Mouse (Mus musculus) retina, embryonic 14.5 days (tissue): ENCODE results near the gene Hpcal1.

Experiments used
- DNase-seq: peaks from one replicate; pipeline ENCODE4 v3.0.0-alpha.2; 2015; ENCODE audit warnings: low spot score

Gene Hpcal1

GRCm38 (mm10) chr12:17715720-17716478, 25.2 kb downstream of the Hpcal1 start:
- no peak for DNase-seq

GRCm38 (mm10) chr12:17717257-17717656, 26.6 kb downstream of the Hpcal1 start:
- no peak for DNase-seq

GRCm38 (mm10) chr12:17718146-17718545, 27.5 kb downstream of the Hpcal1 start:
- DNase-seq = no peak

GRCm38 (mm10) chr12:17721058-17721457, 30.4 kb downstream of the Hpcal1 start:
- DNase-seq = no peak

GRCm38 (mm10) chr12:17722452-17723181, 32.0 kb downstream of the Hpcal1 start:
- no peak for DNase-seq

GRCm38 (mm10) chr12:17723182-17723570, 32.5 kb downstream of the Hpcal1 start:
- DNase-seq = no peak

GRCm38 (mm10) chr12:17723999-17724398, 33.3 kb downstream of the Hpcal1 start:
- no peak for DNase-seq

GRCm38 (mm10) chr12:17724412-17725090, 33.9 kb downstream of the Hpcal1 start:
- no peak for DNase-seq

GRCm38 (mm10) chr12:17725592-17725991, 34.9 kb downstream of the Hpcal1 start:
- no peak for DNase-seq

GRCm38 (mm10) chr12:17726576-17727320, 36.1 kb downstream of the Hpcal1 start:
- DNase-seq = no peak

- DNase-seq = no peak
Observed at GRCm38 (mm10) chr12:17727676-17728339, 37.2 kb downstream of the Hpcal1 start.

GRCm38 (mm10) chr12:17729211-17729900, 38.7 kb downstream of the Hpcal1 start:
- no peak for DNase-seq

- no peak for DNase-seq
Observed at GRCm38 (mm10) chr12:17732006-17732405, 41.4 kb downstream of the Hpcal1 start.

- DNase-seq = no peak
Observed at GRCm38 (mm10) chr12:17732546-17732945, 41.9 kb downstream of the Hpcal1 start.

- DNase-seq = no peak
Observed at GRCm38 (mm10) chr12:17733114-17733904, 42.7 kb downstream of the Hpcal1 start.

- DNase-seq = no peak
Observed at GRCm38 (mm10) chr12:17736396-17736795, 45.7 kb downstream of the Hpcal1 start.

- no peak for DNase-seq
Observed at GRCm38 (mm10) chr12:17736859-17737577, 46.4 kb downstream of the Hpcal1 start.

- no peak for DNase-seq
Observed at GRCm38 (mm10) chr12:17737808-17738207, 47.2 kb downstream of the Hpcal1 start.

GRCm38 (mm10) chr12:17738473-17738872, 47.8 kb downstream of the Hpcal1 start:
- DNase-seq = no peak
